Mouse (Mus musculus): ENCODE results near the gene Fkbp10.

DNA sequence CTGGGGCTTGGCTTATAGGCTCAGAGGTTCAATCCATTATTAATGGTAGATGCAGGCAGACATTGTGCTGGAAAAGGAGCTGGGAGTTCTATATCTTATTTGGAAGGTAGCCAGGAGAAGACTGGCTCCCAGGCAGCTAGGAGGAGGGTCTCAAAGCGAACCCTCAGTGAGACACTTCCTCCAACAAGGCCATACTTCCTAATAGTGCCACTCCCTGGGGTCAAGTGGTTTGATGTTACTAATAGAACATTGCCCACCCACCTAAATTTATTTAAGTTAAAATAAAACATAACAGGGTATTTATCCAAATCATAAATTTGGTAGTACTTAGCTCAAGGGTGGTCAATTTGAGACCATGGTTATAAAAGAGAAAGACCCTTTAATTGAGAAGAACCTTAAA lies 50.3 kb downstream of the Fkbp10 start:
- no peak for TF ChIP-seq CTCF (IDR thresholded peaks at IDR 0.05; ENCODE audit: low read depth)
- TF ChIP-seq EP300 (optimal IDR thresholded peaks at IDR 0.05) = no peak

Data from stomach, postnatal 0 days (tissue).